Mouse (Mus musculus) liver, embryonic 13.5 days (tissue): ENCODE measurements around the gene Atad5. TPM values are rescaled to one million over a fixed set of nuclear protein-coding genes. Genes with fewer than 3 reads are reported as not detected.

Experiments used
- ATAC-seq: fragments of 200-750 bp; cut with Nextera tagmentation; 2 replicates; pipeline ENCODE4 v1.8.0; 2017; ENCODE audit warnings: low read depth, mild to moderate bottlenecking, moderate number of reproducible peaks, moderate library complexity
- DNase-seq: peaks from one replicate; pipeline ENCODE4 v3.0.0; 2022
- H3K27ac ChIP-seq: fragments of 300-500 bp; sonication (generic); 2 replicates; pipeline ENCODE4 v1.5.1; 2015; ENCODE audit warnings: moderate library complexity, mild to moderate bottlenecking, inconsistent platforms
- H3K27me3 ChIP-seq: fragments of 300-500 bp; sonication (generic); 2 replicates; pipeline ENCODE4 v1.6.1; 2015; ENCODE audit warnings: mild to moderate bottlenecking, inconsistent platforms
- H3K36me3 ChIP-seq: fragments of 300-500 bp; sonication (generic); 2 replicates; pipeline ENCODE4 v1.6.1; 2015; ENCODE audit warnings: mild to moderate bottlenecking, inconsistent platforms
- H3K4me1 ChIP-seq: fragments of 300-500 bp; sonication (generic); replicated peaks from 2 replicates; pipeline ENCODE4 v1.6.1; 2015; ENCODE audit warnings: inconsistent platforms
- H3K4me2 ChIP-seq: fragments of 300-500 bp; sonication (generic); 2 replicates; pipeline ENCODE4 v1.6.1; 2015; ENCODE audit warnings: inconsistent platforms, mild to moderate bottlenecking, moderate library complexity
- H3K4me3 ChIP-seq: fragments of 300-500 bp; sonication (generic); replicated peaks from 2 replicates; pipeline ENCODE4 v1.5.1; 2015; ENCODE audit warnings: mild to moderate bottlenecking, inconsistent platforms
- H3K9ac ChIP-seq: fragments of 300-500 bp; sonication (generic); 2 replicates; pipeline ENCODE4 v1.6.1; 2015; ENCODE audit warnings: mild to moderate bottlenecking, inconsistent platforms
- H3K9me3 ChIP-seq: fragments of 300-500 bp; sonication (generic); replicated peaks from 2 replicates; pipeline ENCODE4 v1.6.1; 2016; ENCODE audit warnings: inconsistent platforms
- WGBS: fragments of 180-500 bp; shearing (Covaris S2); methylation state at CpG from one replicate; pipeline ENCODE4 v1.1.7; 2015; ENCODE audit not compliant: insufficient replicate concordance; 5-methylcytosine and 5-hydroxymethylcytosine counted together
- polyA plus RNA-seq: library from polyadenylated mRNA; unstranded; fragments of >200 nt; fragmentation: Nextera tagmentation; extraction: Ambion mirVana; gene quantifications from 2 replicates; pipeline ENCODE4 v1.2.1, GENCODE M21; 2015

The Atad5 gene
- polyA plus RNA-seq, 1 experiment from 2014 or later: 10.7 TPM

- ATAC-seq: no peak
- Histone ChIP-seq H3K9ac (peak overlapping the region; percentile 100), H3K4me2 (peak overlapping the region; percentile 69), H3K36me3 (peaks cover 24% of the 10 kb centered on the region), H3K27ac (peak overlapping the region; percentile 100), H3K9me3 (peaks cover 5% of the 10 kb centered on the region; the same call in 1 of the 2 replicates), H3K4me3 (peak overlapping the region; percentile 99), H3K27me3 (no peaks in the 10 kb centered on the region), H3K4me1 (peaks cover 67% of the 10 kb centered on the region)
- 23% methylated on average over 7 of the region's 7 CpGs for WGBS
- no peak for DNase-seq
These were observed 7.3 kb upstream of the Atad5 start for GRCm38 (mm10) chr11:80081786-80082319.

GRCm38 (mm10) chr11:80085356-80086055, 3.7 kb upstream of the Atad5 start:
- Histone ChIP-seq H3K4me1 (peaks cover 64% of the 10 kb centered on the region), H3K27me3 (no peaks in the 10 kb centered on the region), H3K4me2 (no peak overlapping the region), H3K9me3 (peaks cover 5% of the 10 kb centered on the region; the same call in 1 of the 2 replicates), H3K9ac (no peak overlapping the region; the same call in 1 of the 2 replicates), H3K27ac (peak overlapping the region; percentile 53), H3K36me3 (peaks cover 4% of the 10 kb centered on the region; the same call in 1 of the 2 replicates), H3K4me3 (no peak overlapping the region)
- 57% methylated on average over 6 of the region's 6 CpGs for WGBS
- ATAC-seq: no peak
- DNase-seq: no peak

- H3K4me3 ChIP-seq: no peak overlapping the region
- no peak overlapping the region for H3K9ac ChIP-seq
- peak; percentile 76 for ATAC-seq
- H3K36me3 ChIP-seq: peaks cover 6% of the 10 kb centered on the region
- 6% methylated on average over 5 of the region's 5 CpGs for WGBS
- H3K27ac ChIP-seq: no peak overlapping the region
- peak; percentile 76 for DNase-seq
- peaks cover 5% of the 10 kb centered on the region; the same call in 1 of the 2 replicates for H3K9me3 ChIP-seq
- peaks cover 67% of the 10 kb centered on the region for H3K4me1 ChIP-seq
- no peaks in the 10 kb centered on the region for H3K27me3 ChIP-seq
- no peak overlapping the region for H3K4me2 ChIP-seq
These were observed 2.4 kb upstream of the Atad5 start for GRCm38 (mm10) chr11:80086844-80087243.

GRCm38 (mm10) chr11:80089817-80090214, 616 bp downstream of the Atad5 start:
- no peaks in the 10 kb centered on the region for H3K9me3 ChIP-seq
- H3K9ac ChIP-seq: peak overlapping the region; percentile 100
- no peak for ATAC-seq
- no peak for DNase-seq
- under 1% methylated on average over 14 of the region's 14 CpGs for WGBS
- H3K27me3 ChIP-seq: no peaks in the 10 kb centered on the region
- H3K4me1 ChIP-seq: peaks cover 57% of the 10 kb centered on the region
- peaks cover 19% of the 10 kb centered on the region for H3K36me3 ChIP-seq
- peak overlapping the region; percentile 91 for H3K27ac ChIP-seq
- peak overlapping the region; percentile 100 for H3K4me3 ChIP-seq
- H3K4me2 ChIP-seq: peak overlapping the region; percentile 83

- H3K27ac ChIP-seq: no peak overlapping the region
These were observed 1.5 kb downstream of the Atad5 start for GRCm38 (mm10) chr11:80090555-80091164.

GRCm38 (mm10) chr11:80098444-80099056, 9.3 kb downstream of the Atad5 start:
- ATAC-seq (no peak), DNase-seq (no peak)
- Histone ChIP-seq H3K27me3 (no peaks in the 10 kb centered on the region), H3K4me3 (no peak overlapping the region), H3K27ac (no peak overlapping the region), H3K36me3 (peaks cover 82% of the 10 kb centered on the region), H3K4me1 (peaks cover 13% of the 10 kb centered on the region), H3K9ac (no peak overlapping the region), H3K4me2 (no peak overlapping the region), H3K9me3 (no peaks in the 10 kb centered on the region)
- WGBS: 68% methylated on average over 3 of the region's 3 CpGs

More at GRCm38 (mm10) chr11:80090555-80091164, 1.5 kb downstream of the Atad5 start:
- Histone ChIP-seq H3K4me2 (peak overlapping the region; percentile 83), H3K27me3 (no peaks in the 10 kb centered on the region), H3K4me3 (peak overlapping the region; percentile 100), H3K4me1 (peaks cover 50% of the 10 kb centered on the region), H3K9ac (peak overlapping the region; percentile 100), H3K36me3 (peaks cover 28% of the 10 kb centered on the region), H3K9me3 (no peaks in the 10 kb centered on the region)
- 39% methylated on average over 3 of the region's 3 CpGs for WGBS
- ATAC-seq: no peak
- no peak for DNase-seq

- Histone ChIP-seq H3K27ac (peak overlapping the region; percentile 16; the same call in 1 of the 2 replicates), H3K9ac (no peak overlapping the region), H3K36me3 (peaks cover 82% of the 10 kb centered on the region), H3K4me3 (no peak overlapping the region), H3K4me2 (0 out of 2 replicates have a peak overlapping the region, but pooled peaks have one; percentile 18), H3K27me3 (no peaks in the 10 kb centered on the region), H3K4me1 (peaks cover 13% of the 10 kb centered on the region), H3K9me3 (no peaks in the 10 kb centered on the region)
- 40% methylated on average over 6 of the region's 6 CpGs for WGBS
- peak; percentile 75; the same call in 1 of the 2 replicates for ATAC-seq
- no peak for DNase-seq
These were observed 12.1 kb downstream of the Atad5 start for GRCm38 (mm10) chr11:80101298-80101697.

GRCm38 (mm10) chr11:80104407-80104806, 15.2 kb downstream of the Atad5 start:
- 76% methylated on average over 1 of the region's 1 CpGs for WGBS
- Histone ChIP-seq H3K4me2 (no peak overlapping the region), H3K36me3 (peaks cover 85% of the 10 kb centered on the region), H3K4me3 (no peak overlapping the region), H3K9me3 (no peaks in the 10 kb centered on the region), H3K9ac (no peak overlapping the region), H3K27me3 (no peaks in the 10 kb centered on the region), H3K4me1 (peaks cover 13% of the 10 kb centered on the region), H3K27ac (no peak overlapping the region)
- DNase-seq: no peak
- no peak for ATAC-seq

GRCm38 (mm10) chr11:80116411-80116810, 27.2 kb downstream of the Atad5 start:
- H3K9me3 ChIP-seq: no peaks in the 10 kb centered on the region
- no peak overlapping the region for H3K4me2 ChIP-seq
- no peak overlapping the region for H3K4me3 ChIP-seq
- DNase-seq (no peak), ATAC-seq (no peak)
- no peaks in the 10 kb centered on the region for H3K27me3 ChIP-seq
- peaks cover 3% of the 10 kb centered on the region; the same call in 1 of the 2 replicates for H3K4me1 ChIP-seq
- H3K27ac ChIP-seq: no peak overlapping the region
- H3K9ac ChIP-seq: no peak overlapping the region
- peaks cover 86% of the 10 kb centered on the region for H3K36me3 ChIP-seq
- WGBS: 68% methylated on average over 1 of the region's 1 CpGs

GRCm38 (mm10) chr11:80132050-80132449, 42.9 kb downstream of the Atad5 start:
- H3K4me1 ChIP-seq: no peaks in the 10 kb centered on the region
- peaks cover 89% of the 10 kb centered on the region for H3K36me3 ChIP-seq
- no peaks in the 10 kb centered on the region for H3K27me3 ChIP-seq
- H3K9me3 ChIP-seq: no peaks in the 10 kb centered on the region
- no peak overlapping the region for H3K9ac ChIP-seq
- ATAC-seq (no peak), DNase-seq (no peak)
- 74% methylated on average over 1 of the region's 1 CpGs for WGBS
- no peak overlapping the region for H3K4me3 ChIP-seq
- H3K27ac ChIP-seq: no peak overlapping the region
- H3K4me2 ChIP-seq: no peak overlapping the region

GRCm38 (mm10) chr11:80134744-80135143, 45.5 kb downstream of the Atad5 start:
- DNase-seq (no peak), ATAC-seq (no peak)
- Histone ChIP-seq H3K36me3 (peaks cover 90% of the 10 kb centered on the region), H3K4me3 (no peak overlapping the region), H3K9ac (no peak overlapping the region), H3K4me1 (peaks cover 7% of the 10 kb centered on the region; the same call in 1 of the 2 replicates), H3K4me2 (no peak overlapping the region), H3K9me3 (no peaks in the 10 kb centered on the region), H3K27me3 (no peaks in the 10 kb centered on the region), H3K27ac (no peak overlapping the region)
- WGBS: 57% methylated on average over 4 of the region's 4 CpGs
